Mouse (Mus musculus) ovary, adult 18-20 months (tissue): ENCODE measurements around the gene Khsrp.
A peak's percentile ranks its signal among the peaks of the same experiment; 100 is the strongest.

Experiments used
- DNase-seq: peaks from one replicate; pipeline ENCODE4 v3.0.0; 2022; ENCODE audit warnings: low spot score, mixed read lengths

The Khsrp gene

DNA sequence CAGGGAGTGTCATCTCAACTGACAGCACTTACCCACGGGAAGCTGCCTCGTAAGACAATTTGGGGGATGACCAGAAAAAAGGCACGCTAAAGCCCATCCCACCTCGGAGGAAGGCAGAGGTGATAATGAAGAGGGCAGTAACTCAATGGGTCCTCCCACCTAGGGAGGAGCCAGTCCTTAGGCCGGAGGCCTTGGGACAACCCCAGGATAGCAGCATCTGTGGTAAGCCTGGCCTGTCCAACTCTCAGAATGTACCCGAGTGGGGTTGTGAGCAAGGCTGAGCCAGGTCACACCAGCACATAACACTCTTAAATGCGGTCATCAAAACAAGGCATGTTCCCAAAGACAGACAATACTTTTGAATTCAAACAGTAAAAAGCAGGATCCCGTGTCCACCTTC is 1.6 kb downstream of the Khsrp start:
- DNase-seq, result no peak

GRCm38 (mm10) chr17:57027471-57027870 is 3.9 kb downstream of the Khsrp start:
- DNase-seq, result no peak

- no peak for DNase-seq
Observed at GRCm38 (mm10) chr17:57020960-57021359, 10.4 kb downstream of the Khsrp start.

GRCm38 (mm10) chr17:57019693-57020092 is 11.6 kb downstream of the Khsrp start:
- no peak for DNase-seq

DNA sequence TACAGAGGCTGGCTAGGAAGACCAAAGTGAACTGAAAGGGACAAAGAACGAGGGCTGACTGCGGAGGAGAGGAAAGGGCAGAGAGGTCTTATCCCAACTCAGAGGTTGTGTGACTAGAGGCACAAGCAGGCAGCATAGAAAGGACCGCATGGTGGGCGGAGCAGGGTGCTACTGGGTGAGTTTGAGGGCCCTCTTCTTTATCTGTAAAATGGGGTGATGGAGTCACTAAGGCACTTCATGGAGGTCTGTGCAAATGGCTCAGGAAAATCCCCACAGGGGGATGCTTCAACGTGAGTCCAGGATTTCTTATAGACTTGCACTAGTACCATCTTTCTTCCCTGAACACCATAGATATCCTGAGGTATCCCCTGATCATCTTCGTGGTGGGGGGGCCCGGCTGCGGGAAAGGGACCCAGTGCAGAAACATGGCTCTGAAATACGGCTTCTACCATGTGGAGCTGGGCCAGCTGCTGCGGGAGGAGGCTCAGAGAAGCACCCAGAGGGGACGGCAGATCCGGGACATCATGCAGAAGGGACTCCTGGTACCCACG is 19.0 kb downstream of the Khsrp start:
- DNase-seq, result no peak

GRCm38 (mm10) chr17:57011236-57012141 is 19.8 kb downstream of the Khsrp start, which contains the start of the genes Gtf2f1 and Gm17949:
TSS of gene Gtf2f1 (minus strand) at chr17:57011288.
TSS of gene Gm17949 (plus strand) at chr17:57011469.
- peak; percentile 92 for DNase-seq

- no peak for DNase-seq
Observed at GRCm38 (mm10) chr17:57010911-57011235, 20.4 kb downstream of the Khsrp start.

DNA sequence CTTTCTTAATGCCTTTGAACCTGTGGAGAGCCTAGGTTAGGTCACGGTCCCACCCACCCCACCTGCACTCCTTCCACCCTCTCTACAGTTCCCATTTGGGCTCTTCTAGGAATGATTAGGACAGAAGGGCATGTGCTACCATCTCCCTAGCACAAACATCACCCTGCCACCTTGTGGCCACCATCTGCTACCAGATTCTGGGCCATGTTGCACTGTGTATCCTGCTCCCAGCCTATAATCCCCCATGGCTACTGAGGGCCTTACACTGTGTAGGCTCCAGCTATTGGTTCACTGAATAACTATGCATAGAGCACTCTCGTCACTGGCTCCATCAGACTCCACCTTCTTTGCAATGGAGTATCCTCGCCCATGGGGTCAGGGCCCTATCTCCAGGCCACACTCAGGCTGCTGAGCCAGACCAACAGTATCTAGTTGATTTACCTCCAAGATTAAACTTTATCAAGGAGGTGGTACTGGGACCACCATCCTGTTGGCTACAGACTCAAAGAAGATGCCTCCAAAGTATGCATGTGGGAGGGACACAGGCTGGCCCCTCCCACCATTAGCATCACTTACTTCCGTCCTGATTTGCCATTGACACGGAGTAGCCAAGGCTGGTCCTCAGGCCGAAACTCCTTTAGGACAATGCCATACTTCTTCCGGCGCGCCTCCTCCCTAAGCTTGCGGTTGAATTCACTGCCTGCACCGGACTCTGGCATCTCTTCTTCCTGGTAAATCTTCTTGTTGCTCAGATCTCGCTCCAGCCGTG is 24.0 kb downstream of the Khsrp start:
- no peak for DNase-seq

- DNase-seq, result no peak
Observed at GRCm38 (mm10) chr17:57003994-57004393, 27.3 kb downstream of the Khsrp start.

DNA sequence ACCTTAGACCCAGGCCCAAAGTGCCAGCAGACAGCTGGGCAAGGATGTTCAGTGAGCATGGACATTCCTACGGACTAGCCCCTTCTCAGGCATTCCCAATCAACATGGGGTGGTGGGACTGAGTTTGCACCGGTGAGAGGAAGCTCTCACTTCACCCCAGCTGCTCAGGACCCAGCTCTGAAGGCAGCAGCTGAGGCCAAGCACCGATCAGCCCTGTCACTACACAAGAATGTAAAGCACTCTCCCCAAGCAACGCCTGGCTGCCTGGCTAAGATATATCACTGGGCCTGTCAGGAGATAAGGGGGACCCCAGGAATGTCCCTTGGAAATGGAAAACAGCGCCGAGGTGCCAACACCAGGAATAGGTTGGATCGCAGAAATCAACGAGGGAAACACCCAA is 30.1 kb downstream of the Khsrp start:
- DNase-seq, result no peak

DNA sequence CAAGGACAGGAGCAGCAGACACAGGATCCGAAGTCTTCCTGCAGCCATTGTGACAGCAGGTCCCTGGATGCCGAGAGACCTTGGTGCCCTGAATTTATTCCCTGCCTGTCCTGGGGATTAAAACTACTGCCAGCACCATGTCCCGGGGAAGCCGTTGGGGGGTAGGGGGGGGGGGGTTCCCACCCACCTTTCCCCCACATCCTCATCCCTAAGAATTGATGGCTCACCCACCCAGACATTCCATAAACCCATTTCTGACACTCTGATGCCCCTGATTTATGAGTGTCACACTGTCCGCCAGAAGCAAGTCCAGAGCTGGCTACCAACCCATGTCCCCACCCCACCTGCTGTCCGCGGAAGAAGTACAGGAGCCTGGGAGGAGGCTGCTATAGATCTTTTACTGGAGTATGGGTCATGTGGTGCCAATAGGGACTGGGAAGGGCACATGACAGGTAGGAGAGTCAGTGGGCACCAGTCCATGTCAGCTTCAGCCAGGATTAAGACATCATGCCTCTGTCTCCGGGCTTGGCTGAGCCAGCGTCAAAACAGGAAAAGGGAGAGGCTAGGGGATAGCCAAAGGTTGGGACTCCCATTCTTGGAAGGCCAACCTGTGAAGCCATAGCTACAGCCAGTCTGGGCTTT is 31.2 kb downstream of the Khsrp start, which contains the start of gene Pspn:
TSS of gene Pspn (minus strand) at position 51 of the 642 bp plus-strand sequence.
- no peak for DNase-seq

GRCm38 (mm10) chr17:56999414-56999813 is 31.9 kb downstream of the Khsrp start:
- peak; percentile 52 for DNase-seq

GRCm38 (mm10) chr17:56997029-56997667 is 34.2 kb downstream of the Khsrp start, which contains the start of gene Alkbh7:
TSS of gene Alkbh7 (plus strand) at chr17:56997339.
- peak; percentile 97 for DNase-seq

DNA sequence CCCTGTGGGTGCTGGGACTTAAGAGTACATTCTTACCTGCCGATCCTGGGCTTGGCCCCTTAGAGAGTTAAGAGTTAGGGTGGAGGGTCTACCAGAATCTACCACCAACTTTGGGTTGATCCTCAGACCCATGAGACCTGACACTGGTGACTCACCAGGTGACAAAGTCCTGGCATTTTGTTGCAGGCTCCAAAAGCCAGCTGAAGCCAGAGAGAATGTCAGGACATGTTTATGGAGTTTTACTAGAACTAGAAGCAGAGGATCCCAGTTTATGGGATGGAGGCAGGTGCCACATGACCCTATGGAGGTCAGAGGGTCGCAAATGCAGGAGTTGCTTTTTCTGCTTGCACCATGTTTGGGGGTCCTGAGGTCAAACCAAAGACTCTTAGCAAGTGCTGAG is 34.8 kb downstream of the Khsrp start:
- DNase-seq, result no peak

DNA sequence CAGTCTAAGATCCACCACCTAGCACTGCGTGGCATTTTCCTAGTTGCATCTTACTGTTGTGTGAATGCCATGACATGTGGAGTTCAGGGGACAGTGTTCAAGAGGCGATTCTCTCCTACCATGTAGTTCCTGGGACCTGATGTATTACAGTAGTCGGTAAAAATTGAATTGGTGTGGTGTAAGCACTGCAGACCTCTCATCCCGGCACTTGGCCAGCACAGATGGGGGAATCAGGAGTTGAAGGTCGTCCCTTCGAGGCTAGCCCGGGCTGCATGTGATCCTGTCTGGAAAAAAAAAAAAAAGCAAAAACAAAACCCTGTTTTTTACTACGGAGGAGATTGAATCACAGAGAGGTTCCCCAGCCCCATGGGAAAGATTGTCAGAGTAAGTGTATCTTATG is 36.3 kb downstream of the Khsrp start:
- DNase-seq, result no peak

DNA sequence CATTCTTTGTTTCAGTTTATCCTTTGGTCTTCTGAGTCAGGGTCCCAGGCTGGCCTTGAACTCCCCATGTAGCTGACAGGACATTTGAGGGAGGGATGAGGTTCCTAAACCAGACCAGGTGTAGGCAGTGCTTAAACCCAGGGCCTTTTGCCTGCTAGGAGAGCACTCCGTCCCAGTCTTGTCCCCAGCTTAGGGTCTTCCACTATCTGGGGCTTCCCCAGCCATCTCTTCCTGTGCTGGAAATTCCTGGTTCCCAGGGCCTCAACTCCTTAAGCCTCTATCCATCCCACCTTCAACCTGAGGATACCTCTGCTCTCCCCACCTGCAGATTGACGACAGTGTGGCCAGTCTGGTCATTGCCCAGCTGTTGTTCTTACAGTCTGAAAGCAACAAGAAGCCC is 40.4 kb downstream of the Khsrp start:
- DNase-seq, result peak; percentile 1

- peak; percentile 90 for DNase-seq
Observed at GRCm38 (mm10) chr17:56990115-56990746, 41.1 kb downstream of the Khsrp start, which contains the start of gene Clpp. TSS of gene Clpp (plus strand) at chr17:56990305.

DNA sequence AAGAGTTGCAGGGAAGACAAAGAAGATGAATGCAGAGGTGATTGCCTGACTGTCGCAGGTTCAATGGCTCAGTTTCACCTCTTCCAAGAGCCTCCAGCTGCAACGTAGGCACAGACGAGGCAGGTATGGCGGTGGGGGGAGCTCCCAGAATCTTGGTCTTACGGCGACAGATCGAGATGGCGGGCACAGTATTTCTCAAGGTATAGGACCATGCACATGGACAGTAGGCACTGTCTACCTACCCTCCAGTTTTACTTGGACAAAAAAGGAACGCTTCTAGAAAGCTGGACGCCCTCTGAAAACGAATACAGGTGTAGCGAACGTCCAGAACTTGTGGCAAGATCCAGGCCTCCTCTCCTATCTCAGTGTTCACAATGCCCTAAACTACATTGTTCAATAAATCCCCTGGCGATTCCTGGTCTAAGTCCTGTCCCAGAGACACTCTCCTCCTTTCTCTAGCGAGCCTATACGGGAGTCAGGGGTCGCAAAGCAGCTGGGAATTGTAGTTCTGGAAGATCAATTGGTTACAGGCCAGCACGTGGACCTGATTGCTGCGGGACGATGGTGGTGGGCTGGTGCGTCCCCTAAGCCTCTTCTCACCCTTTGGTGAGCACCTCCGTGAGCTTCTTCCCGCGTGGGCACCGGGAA is 41.7 kb downstream of the Khsrp start:
- DNase-seq, result peak; percentile 65

- DNase-seq, result peak; percentile 1
Observed at GRCm38 (mm10) chr17:56988921-56989430, 42.3 kb downstream of the Khsrp start.

DNA sequence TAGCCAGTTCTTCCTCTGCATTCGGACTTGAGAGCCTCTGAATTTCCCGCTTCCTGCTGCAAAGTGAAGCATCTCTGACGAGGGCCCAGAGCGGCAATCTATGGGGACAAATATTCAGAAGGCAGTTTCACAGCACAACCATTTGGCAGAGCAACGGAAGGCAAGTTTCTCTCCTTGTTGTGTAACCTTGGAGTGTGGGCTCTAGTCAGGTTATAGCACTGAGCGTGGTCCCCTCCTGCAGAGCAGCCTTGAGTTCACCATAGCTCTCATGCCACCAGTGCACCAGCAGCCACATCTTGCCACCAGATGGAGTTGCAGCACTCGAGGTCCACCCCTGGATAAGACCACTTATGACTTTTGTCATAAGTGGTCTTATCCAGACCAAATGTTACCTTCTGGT is 42.9 kb downstream of the Khsrp start:
- DNase-seq, result peak; percentile 0
